Mouse (Mus musculus): ENCODE measurements around the gene Ptgr2. TPM values are rescaled to one million over a fixed set of nuclear protein-coding genes. Genes with fewer than 3 reads are reported as not detected.

Ptgr2 gene
- polyA plus RNA-seq, 1 experiment from 2014 or later, result 18.2 TPM

DNA sequence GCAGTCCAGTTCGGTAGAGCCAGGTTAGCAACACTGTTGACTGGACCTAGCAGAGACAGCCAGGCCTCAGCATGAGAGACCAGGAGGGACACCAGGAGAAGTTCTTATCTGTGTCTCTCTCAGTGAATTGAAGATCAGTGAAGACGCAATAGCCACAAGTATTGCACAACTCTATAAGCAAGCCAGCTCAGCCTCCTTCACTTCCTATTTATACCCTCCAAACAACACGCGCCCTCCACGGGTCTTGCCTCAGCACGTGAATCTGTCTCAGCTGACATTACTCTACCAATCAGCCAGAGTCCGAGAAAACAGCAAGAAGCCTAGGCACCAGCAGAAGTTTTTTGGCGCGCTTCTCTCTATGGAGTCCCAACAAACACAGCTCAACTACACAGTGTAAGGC is 9.7 kb upstream of the Ptgr2 start:
- Histone ChIP-seq H3K4me1 (peaks cover 7% of the 10 kb centered on the region; the same call in 1 of the 2 replicates), H3K27ac (no peak overlapping the region), H3K27me3 (ENCODE audit: poor library complexity, severe bottlenecking) (no peaks in the 10 kb centered on the region), H3K36me3 (replicated peaks) (no peaks in the 10 kb centered on the region), H3K9me3 (peaks cover 3% of the 10 kb centered on the region; the same call in 1 of the 2 replicates), H3K4me3 (no peak overlapping the region)
- no peak for DNase-seq (ENCODE audit: extremely low spot score, low spot score)
- WGBS, result 93% methylated on average over 9 of the region's 9 CpGs

DNA sequence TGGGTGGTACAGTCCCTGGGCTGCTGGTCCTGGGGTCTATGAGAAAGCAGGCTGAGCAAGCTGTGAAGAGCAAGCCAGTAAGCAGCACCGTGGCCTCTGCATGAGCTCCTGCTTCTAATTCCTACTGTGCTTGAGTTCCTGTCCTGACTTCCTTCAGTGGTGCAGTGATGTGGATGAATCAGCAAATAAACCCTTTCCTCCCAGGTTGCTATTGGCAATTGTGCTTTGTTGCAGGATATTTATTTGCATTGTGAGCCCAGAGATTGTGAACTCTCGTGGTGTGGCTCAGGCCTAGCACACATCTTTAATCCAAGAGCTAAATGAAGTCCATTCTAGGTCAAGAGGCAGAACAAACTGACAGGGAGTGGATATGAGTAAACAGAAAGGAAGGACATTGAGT is 8.7 kb upstream of the Ptgr2 start:
- no peak overlapping the region for H3K27ac ChIP-seq
- DNase-seq (ENCODE audit: extremely low spot score, low spot score), result no peak
- no peak overlapping the region for H3K4me3 ChIP-seq
- peaks cover 7% of the 10 kb centered on the region; the same call in 1 of the 2 replicates for H3K4me1 ChIP-seq
- H3K9me3 ChIP-seq, result peaks cover 3% of the 10 kb centered on the region; the same call in 1 of the 2 replicates
- WGBS, result 79% methylated on average over 2 of the region's 2 CpGs
- H3K36me3 ChIP-seq (replicated peaks), result no peaks in the 10 kb centered on the region
- no peaks in the 10 kb centered on the region for H3K27me3 ChIP-seq (ENCODE audit: poor library complexity, severe bottlenecking)

DNA sequence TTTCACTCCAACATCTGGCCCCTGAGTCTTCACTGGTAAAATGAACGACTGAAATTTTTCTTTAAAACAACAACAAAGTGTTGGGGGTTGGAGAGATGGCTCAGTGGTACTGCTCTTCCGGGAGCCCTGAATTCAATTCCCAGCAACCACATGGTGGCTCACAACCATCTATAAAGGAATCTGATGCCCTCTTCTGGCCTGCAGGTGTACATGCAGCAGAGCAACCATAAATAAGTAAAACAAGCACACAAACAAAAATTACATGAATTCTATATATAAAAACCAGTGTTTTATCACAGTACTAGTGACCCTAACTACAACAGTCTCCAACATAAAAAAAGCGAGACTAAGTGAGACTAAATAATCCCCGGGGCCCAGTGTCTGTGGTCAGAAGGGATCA is 8.2 kb upstream of the Ptgr2 start:
- Histone ChIP-seq H3K4me3 (no peak overlapping the region), H3K9me3 (peaks cover 3% of the 10 kb centered on the region; the same call in 1 of the 2 replicates), H3K27me3 (ENCODE audit: poor library complexity, severe bottlenecking) (no peaks in the 10 kb centered on the region), H3K4me1 (peaks cover 7% of the 10 kb centered on the region; the same call in 1 of the 2 replicates), H3K36me3 (replicated peaks) (no peaks in the 10 kb centered on the region), H3K27ac (no peak overlapping the region)
- 79% methylated on average over 4 of the region's 4 CpGs for WGBS
- DNase-seq (ENCODE audit: extremely low spot score, low spot score), result no peak

DNA sequence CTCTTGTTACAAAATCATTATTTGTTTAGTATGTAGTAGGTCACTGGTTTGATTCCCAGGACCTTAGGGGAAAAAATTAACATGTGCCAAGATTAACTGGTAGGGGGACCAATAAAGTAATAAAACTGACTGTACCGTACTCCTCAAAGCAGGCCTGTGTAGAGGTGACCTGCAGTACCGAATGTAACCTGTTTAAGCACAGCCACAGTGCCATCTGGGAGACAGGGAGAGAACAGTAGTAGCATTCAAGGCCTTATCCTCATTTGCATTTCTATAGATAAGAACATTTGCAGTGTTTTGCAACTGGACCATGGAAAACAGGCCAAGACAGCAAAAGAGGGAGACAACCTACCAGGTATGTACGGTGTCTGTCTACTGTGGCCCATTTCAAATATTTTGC is 7.2 kb upstream of the Ptgr2 start:
- 71% methylated on average over 3 of the region's 3 CpGs for WGBS
- H3K27ac ChIP-seq, result no peak overlapping the region
- H3K4me1 ChIP-seq, result peaks cover 7% of the 10 kb centered on the region; the same call in 1 of the 2 replicates
- no peak for DNase-seq (ENCODE audit: extremely low spot score, low spot score)
- H3K9me3 ChIP-seq, result peaks cover 6% of the 10 kb centered on the region; the same call in 1 of the 2 replicates
- H3K4me3 ChIP-seq, result no peak overlapping the region
- H3K36me3 ChIP-seq (replicated peaks), result no peaks in the 10 kb centered on the region
- H3K27me3 ChIP-seq (ENCODE audit: poor library complexity, severe bottlenecking), result no peaks in the 10 kb centered on the region

DNA sequence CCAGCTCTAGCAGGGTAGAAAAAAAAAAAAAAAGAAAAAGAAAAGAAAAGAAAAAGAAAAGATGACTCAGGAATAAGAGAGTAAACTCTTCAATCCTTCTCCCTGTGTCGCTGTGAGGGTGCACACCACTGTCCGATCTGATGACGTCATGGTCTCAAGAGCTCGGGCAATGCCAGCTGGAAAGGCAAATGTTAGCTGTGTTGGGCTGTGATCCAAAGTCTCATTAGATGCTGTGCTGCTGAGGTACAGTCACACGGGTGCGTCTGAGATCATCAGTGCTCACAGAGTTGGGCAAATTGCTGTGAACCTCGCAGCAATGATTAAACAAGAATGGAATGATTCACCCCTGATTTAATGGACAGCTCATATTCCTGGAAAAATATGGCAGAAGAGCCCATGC is 6.1 kb upstream of the Ptgr2 start:
- peaks cover 6% of the 10 kb centered on the region; the same call in 1 of the 2 replicates for H3K9me3 ChIP-seq
- no peak for DNase-seq (ENCODE audit: extremely low spot score, low spot score)
- no peak overlapping the region for H3K27ac ChIP-seq
- H3K27me3 ChIP-seq (ENCODE audit: poor library complexity, severe bottlenecking), result no peaks in the 10 kb centered on the region
- no peaks in the 10 kb centered on the region for H3K36me3 ChIP-seq (replicated peaks)
- H3K4me3 ChIP-seq, result no peak overlapping the region
- WGBS, result 92% methylated on average over 7 of the region's 7 CpGs
- peaks cover 7% of the 10 kb centered on the region; the same call in 1 of the 2 replicates for H3K4me1 ChIP-seq

DNA sequence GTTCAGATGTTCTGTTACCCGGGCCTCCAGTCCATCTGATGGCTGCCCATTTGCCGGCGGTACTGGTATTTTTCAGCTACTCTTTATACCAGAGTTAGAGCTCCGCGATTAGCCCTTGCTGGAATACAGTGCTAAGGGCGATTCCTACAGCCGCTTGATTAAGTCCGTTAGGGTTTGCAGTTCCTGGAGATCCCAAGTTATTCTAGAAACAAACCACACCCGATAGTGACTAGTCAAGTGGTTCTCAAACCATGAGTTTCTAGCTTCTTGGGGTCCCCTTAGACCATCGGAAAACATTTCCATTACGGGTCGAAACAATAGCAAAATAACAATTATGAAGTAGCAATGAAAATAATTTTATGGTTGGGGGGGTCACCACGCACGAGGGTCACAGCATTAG is 641 bp upstream of the Ptgr2 start:
- no peak for DNase-seq (ENCODE audit: extremely low spot score, low spot score)
- H3K4me3 ChIP-seq, result peak overlapping the region; percentile 62
- peak overlapping the region; percentile 85 for H3K27ac ChIP-seq

DNA sequence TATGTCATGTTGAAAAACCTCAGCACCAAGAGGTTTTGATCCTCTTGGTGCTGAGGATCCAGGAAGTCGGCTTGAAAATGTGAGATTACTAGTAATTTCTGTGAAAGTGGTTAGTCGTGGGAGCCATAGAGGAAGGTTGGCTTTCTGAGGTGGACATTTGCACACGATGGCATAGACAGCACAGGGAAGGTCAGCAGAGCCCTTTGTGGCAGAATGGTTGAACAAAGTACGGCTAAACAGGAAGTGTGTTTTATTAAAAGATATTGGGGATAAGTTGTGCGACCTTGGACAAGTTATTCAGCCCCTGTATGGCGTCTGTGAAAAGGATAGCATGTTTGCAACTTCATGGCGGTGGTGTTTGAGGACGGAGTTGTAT is 549 bp downstream of the Ptgr2 start:
- DNase-seq (ENCODE audit: extremely low spot score, low spot score), result no peak
- peaks cover 3% of the 10 kb centered on the region; the same call in 1 of the 2 replicates for H3K9me3 ChIP-seq
- peak overlapping the region; percentile 62 for H3K4me3 ChIP-seq
- peaks cover 20% of the 10 kb centered on the region for H3K4me1 ChIP-seq
- H3K36me3 ChIP-seq (replicated peaks), result no peaks in the 10 kb centered on the region
- peak overlapping the region; percentile 85 for H3K27ac ChIP-seq
- 40% methylated on average over 8 of the region's 8 CpGs for WGBS
- no peaks in the 10 kb centered on the region for H3K27me3 ChIP-seq (ENCODE audit: poor library complexity, severe bottlenecking)

More for the DNA sequence above, 641 bp upstream of the Ptgr2 start:
- H3K27me3 ChIP-seq (ENCODE audit: poor library complexity, severe bottlenecking), result no peaks in the 10 kb centered on the region
- H3K9me3 ChIP-seq, result peaks cover 3% of the 10 kb centered on the region; the same call in 1 of the 2 replicates
- H3K4me1 ChIP-seq, result peaks cover 20% of the 10 kb centered on the region
- 78% methylated on average over 14 of the region's 14 CpGs for WGBS
- H3K36me3 ChIP-seq (replicated peaks), result no peaks in the 10 kb centered on the region

DNA sequence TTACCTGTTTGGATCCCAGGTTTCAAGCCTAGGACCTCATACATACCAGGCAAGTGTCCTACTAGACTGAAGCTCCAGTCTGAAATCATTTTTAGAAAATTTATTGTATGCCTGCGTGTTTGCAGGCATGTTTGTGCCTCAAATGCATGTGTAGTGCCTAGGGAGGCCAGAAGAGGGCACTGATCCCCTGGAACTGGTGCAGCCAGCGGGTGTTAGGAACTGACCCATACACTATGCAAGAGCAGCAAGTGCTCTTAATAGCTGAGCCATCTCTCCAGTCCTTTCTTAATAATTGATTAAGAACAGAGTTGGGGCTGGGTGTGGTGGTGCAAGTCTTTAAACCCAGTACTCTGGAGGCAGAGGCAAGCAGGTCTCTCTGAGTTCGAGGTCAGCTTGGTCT is 3.4 kb downstream of the Ptgr2 start:
- DNase-seq (ENCODE audit: extremely low spot score, low spot score), result peak; percentile 38
- H3K36me3 ChIP-seq (replicated peaks), result peaks cover 9% of the 10 kb centered on the region
- H3K4me1 ChIP-seq, result peaks cover 20% of the 10 kb centered on the region
- no peak overlapping the region for H3K4me3 ChIP-seq
- no peak overlapping the region for H3K27ac ChIP-seq
- 56% methylated on average over 3 of the region's 3 CpGs for WGBS
- no peaks in the 10 kb centered on the region; the same call in 1 of the 2 replicates for H3K9me3 ChIP-seq
- no peaks in the 10 kb centered on the region for H3K27me3 ChIP-seq (ENCODE audit: poor library complexity, severe bottlenecking)

DNA sequence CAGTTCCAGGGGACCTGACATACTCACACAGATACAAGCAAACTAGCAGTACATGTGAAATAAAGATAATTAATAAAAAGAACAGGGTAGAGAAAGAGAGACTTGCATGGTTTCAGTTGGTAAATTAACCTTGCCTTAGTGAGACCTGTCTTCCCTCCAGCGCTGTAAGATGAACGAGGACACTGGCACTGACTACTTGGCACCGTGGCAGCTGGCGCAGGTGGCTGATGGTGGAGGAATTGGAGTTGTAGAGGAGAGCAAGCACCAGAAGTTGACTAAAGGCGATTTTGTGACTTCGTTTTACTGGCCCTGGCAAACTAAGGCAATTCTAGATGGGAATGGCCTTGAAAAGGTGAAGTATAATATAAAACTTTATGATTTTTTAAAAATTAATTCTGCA is 12.8 kb downstream of the Ptgr2 start:
- WGBS, result 95% methylated on average over 6 of the region's 6 CpGs
- no peak overlapping the region for H3K27ac ChIP-seq
- peaks cover 52% of the 10 kb centered on the region for H3K36me3 ChIP-seq (replicated peaks)

DNA sequence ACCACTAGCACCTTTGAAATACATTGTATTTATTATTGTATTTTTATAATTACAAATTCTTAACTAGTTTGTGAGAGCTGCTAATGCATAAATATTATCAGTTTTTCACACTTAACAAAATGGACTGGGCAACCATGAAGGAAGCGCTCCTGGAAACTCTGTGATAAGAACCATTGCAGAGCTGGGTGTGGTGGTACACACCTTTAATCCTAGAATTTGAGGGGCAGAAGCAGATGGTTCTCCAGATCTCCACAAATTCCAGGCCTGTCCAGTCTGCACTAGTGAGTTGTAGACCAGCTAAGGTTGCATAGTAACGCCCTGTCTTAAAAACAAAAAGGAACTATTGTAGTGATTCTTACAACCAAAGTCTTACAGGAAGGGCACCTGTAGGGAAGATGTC is 14.2 kb downstream of the Ptgr2 start:
- H3K36me3 ChIP-seq (replicated peaks), result peaks cover 48% of the 10 kb centered on the region
- no peaks in the 10 kb centered on the region for H3K9me3 ChIP-seq
- H3K27ac ChIP-seq, result no peak overlapping the region
- 98% methylated on average over 2 of the region's 2 CpGs for WGBS
- no peak overlapping the region for H3K4me3 ChIP-seq
- H3K4me1 ChIP-seq, result no peaks in the 10 kb centered on the region
- no peak for DNase-seq (ENCODE audit: extremely low spot score, low spot score)
- H3K27me3 ChIP-seq (ENCODE audit: poor library complexity, severe bottlenecking), result no peaks in the 10 kb centered on the region

More for the DNA sequence above, 12.8 kb downstream of the Ptgr2 start:
- Histone ChIP-seq H3K4me3 (no peak overlapping the region), H3K9me3 (no peaks in the 10 kb centered on the region), H3K27me3 (ENCODE audit: poor library complexity, severe bottlenecking) (no peaks in the 10 kb centered on the region), H3K4me1 (no peaks in the 10 kb centered on the region)
- no peak for DNase-seq (ENCODE audit: extremely low spot score, low spot score)

DNA sequence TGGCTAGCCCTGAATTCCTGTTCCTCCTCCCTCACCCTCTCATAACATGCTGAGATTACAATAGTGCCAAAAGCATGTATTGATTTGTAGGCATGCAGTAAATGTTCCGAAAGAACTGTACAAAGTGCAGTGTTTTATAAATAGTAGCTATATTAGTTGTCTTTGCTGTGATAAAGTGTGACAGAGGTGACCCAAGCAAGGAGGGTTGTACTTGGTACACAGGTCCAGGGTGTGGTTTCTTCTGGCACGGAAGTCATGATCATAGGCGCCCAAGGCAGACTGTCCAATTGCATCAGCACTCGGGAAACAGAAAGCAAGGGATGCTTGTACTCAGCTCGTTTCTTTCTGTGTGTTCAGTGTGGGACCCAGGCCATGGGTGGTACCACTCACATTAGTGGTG is 19.1 kb downstream of the Ptgr2 start:
- Histone ChIP-seq H3K27me3 (ENCODE audit: poor library complexity, severe bottlenecking) (no peaks in the 10 kb centered on the region), H3K4me3 (no peak overlapping the region), H3K4me1 (no peaks in the 10 kb centered on the region), H3K36me3 (replicated peaks) (peaks cover 45% of the 10 kb centered on the region), H3K27ac (no peak overlapping the region), H3K9me3 (no peaks in the 10 kb centered on the region)
- 93% methylated on average over 5 of the region's 5 CpGs for WGBS
- no peak for DNase-seq (ENCODE audit: extremely low spot score, low spot score)

DNA sequence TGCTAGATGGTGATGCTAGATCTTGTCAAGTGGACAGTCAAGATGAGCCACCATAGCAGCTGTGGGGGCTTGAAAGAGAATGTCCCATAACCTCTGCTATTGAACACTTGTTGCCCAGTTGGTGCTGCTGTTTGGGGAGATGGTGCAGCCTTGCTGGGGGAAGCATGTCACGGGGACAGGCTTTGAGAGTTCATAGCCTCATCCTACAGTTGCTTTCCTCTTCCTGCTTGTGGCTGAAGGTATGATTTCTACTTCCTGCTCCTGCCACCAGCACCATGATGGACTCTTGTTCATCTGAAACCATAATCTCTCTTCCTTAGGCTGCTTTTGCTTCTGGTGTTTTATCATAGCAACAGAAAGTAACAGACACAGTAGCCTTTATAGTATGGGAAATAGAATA is 19.5 kb downstream of the Ptgr2 start:
- DNase-seq (ENCODE audit: extremely low spot score, low spot score), result no peak
- no peak overlapping the region for H3K4me3 ChIP-seq
- no peaks in the 10 kb centered on the region for H3K4me1 ChIP-seq
- WGBS, result 87% methylated on average over 1 of the region's 1 CpGs
- no peaks in the 10 kb centered on the region for H3K27me3 ChIP-seq (ENCODE audit: poor library complexity, severe bottlenecking)
- no peaks in the 10 kb centered on the region for H3K9me3 ChIP-seq
- peaks cover 40% of the 10 kb centered on the region for H3K36me3 ChIP-seq (replicated peaks)
- no peak overlapping the region for H3K27ac ChIP-seq

DNA sequence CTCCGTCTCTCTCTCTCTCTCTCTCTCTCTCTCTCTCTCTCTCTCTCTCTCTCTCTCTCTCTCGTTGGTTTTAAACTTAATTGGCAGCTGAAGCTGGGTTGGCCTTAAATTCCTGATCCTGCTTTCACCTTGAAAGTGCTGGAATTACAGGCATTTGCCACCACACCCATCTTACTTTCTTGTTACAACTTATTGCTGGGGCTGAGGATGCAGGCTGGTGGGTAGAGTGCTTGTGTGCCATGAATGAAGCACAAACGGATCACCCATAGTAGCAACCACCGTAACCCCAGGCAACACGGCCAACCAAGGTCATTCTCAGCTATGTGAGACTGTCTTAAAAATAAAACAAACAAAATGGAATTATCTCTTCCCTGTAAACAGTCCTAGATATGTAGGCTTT is 26.3 kb downstream of the Ptgr2 start:
- WGBS, result 63% methylated on average over 4 of the region's 5 CpGs
- Histone ChIP-seq H3K4me1 (peaks cover 6% of the 10 kb centered on the region), H3K4me3 (no peak overlapping the region), H3K36me3 (replicated peaks) (peaks cover 10% of the 10 kb centered on the region), H3K27ac (no peak overlapping the region), H3K27me3 (ENCODE audit: poor library complexity, severe bottlenecking) (no peaks in the 10 kb centered on the region), H3K9me3 (no peaks in the 10 kb centered on the region)
- no peak for DNase-seq (ENCODE audit: extremely low spot score, low spot score)

DNA sequence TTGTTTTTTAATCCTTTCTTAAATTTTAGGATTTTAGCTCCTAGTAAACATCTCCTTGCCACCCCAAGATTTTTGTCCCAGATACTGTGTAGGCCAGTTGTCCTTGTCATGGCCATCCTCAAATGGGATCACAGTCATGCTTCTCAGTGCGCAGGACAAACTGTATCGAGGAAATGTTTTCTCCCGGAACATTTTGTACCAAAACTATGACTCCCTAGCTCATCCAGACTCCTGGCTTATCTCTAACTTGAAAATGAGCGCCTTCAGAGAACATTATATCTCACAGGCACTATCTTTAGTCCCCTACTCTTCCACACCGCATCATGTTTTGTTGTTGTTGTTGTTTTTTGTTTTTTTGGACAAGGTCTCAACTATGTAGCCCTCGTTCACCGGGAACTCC is 31.0 kb downstream of the Ptgr2 start:
- Histone ChIP-seq H3K9me3 (no peaks in the 10 kb centered on the region), H3K4me1 (peaks cover 24% of the 10 kb centered on the region), H3K27ac (peak overlapping the region; percentile 98), H3K4me3 (peak overlapping the region; percentile 98), H3K27me3 (ENCODE audit: poor library complexity, severe bottlenecking) (no peaks in the 10 kb centered on the region), H3K36me3 (replicated peaks) (no peaks in the 10 kb centered on the region; the same call in 1 of the 2 replicates)
- no peak for DNase-seq (ENCODE audit: extremely low spot score, low spot score)
- WGBS, result 55% methylated on average over 7 of the region's 7 CpGs

Data from forebrain, embryonic 10.5 days (tissue).